Mouse (Mus musculus) CD4-positive helper T cell, adult 2 months (primary cell): ENCODE measurements around the gene Cd200.
"Not testable (repeated sequence)": the region's sequence is repeated elsewhere in the genome, so short reads cannot be mapped to it uniquely, and the experiment has no call there.

ENCODE experiments used
- DNase-seq: peaks from one replicate; pipeline ENCODE4 v3.0.0-alpha.2; 2012; ENCODE audit warnings: low read depth, missing footprints, low spot score

Cd200 gene

DNA sequence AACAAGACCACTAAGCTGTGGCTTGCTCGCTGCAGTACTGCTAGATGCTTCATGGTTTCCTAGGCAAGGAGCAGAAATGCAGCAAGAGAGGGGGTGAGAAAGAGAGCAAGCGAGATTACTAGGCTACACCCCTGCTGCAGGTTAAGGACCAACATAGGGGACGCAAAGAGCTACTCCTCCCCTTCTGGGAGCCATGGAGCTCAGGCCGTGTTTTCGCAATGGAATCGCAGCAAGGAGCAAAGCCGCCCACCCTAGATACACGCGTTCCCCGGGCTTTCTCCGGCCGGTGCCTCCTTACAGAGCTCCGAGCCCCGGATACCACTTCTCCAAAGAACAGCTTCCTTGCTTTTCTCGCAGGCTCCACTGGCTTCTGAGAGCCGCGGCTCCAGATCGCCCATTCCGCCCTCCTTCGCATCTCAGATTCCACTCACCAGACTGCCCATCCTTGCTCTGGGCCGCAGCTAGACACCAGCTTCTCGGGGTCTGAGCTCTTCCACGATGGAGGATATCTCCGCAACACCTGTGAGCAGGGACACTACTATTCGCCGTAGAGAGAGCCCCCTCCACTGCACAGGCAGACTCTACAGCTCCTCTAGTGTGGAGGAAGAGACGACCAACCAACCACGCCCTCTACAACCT lies at the start of gene Cd200:
Gene Cd200, minus strand, starts transcription at position 629 of the 639 bp plus-strand sequence.
- DNase-seq: peak; percentile 70

DNA sequence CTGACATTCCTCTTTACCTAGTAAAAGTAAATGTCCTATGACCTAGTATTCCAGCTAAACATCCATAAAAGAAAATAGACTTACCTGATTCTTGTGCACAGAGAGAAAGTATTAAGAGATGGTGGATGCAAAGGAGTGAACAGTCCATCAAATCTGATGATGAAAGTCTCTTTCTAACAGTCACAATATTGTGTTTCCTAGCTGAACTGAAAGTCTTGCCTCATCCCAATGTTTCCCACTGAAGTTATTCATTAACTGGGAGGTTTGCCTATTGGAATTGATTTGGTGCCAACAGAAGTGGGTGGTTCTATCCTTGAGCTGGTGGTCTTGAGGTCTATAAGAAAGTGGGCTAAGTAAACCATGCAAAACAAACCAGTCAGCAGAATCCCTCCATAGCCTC lies 45.9 kb upstream of the Cd200 start:
- DNase-seq: no peak

DNA sequence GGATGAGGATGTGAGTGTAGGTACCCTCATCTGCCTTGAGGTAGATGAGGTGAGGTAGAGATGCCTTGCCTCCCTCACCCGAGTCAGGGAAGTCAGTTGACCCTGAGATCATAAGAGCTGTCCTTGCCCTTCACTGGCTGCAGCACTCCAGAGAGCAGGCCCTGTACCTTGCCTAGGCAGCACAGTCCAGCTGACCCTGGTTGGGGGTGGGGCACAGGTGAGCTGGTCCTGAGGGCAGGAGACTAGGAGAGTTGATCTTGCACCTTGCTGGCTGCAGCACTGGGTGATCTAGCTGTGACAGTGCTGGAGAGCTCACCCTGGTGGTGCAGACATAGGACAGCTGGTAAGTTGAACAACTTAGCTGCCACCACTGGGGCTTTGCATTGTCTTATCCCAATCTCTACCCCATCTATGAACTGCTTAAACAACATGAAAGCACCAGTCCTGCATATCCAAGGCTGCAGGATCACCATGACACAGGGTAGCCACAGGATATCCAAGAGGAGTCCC lies 28.4 kb upstream of the Cd200 start:
- DNase-seq: peak; percentile 4

DNA sequence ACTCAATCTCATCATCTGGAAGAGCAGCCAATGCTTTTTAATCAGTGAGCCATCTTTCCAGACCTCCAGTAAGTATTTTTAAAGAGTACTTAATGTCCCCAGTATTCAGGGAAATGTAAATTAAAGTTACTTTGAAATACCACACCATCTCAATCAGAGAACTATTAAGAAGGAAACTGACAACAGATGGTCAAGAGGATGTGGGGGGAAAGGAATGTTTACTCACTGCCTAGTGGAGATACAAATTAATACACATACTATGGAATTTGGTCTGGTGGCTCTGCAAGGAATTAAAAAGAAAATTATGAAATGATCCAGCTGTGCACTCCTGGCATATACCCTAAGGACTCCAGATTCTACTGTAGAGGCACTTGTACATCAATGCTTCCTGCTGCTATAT lies 26.7 kb upstream of the Cd200 start:
- DNase-seq: no peak

DNA sequence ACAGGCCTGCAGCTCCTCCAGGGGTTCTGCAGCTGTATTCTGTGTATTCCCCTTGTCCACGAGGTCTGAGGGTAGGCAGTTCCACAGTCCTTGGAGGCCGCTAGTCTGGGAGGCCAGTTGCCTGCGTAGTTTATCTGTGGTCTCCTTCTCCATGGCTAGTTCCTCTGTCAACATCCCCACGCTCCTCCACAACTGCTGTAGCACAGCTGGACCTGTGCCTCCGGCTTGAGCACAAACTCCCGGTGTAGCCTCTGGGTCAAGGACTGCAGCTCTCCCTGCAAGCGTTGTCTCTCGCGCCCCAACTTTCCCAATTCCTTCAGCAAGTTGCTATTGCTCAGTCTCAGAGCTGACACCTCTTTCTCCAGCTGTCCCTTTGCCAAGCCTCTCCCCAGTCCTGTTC lies 18.8 kb upstream of the Cd200 start:
- no peak for DNase-seq

DNA sequence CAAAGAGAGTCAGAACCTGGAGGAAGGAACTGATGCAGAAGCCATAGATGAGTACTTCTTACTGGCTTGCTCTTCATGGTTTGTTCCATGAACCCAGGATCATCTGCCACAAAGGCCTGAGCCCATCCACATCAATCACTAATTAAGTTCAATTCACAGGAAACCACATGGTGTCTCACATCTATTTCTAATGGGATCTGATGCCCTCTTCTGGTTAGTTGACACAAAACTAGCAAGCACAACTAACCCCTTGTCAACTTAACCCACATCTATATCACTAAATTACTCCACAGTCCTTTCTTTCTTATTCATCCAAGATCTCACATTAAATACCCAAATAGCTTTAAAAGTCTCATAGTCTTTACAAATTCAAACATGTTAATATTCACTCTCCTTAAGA lies 4.6 kb upstream of the Cd200 start:
- DNase-seq: peak; percentile 66

DNA sequence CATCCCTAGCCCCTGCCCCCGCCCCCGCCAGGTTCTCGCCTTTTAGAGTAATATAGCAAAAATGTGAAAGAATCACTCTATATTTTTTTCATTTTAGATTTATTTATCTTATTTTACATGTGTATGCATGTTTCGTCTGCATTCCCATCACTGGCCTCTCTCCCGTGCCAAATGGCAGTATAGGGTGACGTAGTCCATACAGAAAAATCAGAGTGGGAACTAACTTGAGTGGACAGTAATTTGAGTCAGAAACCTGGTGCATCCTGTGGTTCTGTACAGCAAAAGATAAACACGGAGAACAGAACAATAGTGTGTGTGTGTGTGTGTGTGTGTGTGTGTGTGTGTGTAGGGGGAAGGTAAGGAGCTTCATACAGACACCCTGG lies 202 bp upstream of the Cd200 start:
- not testable (repeated sequence) for DNase-seq

DNA sequence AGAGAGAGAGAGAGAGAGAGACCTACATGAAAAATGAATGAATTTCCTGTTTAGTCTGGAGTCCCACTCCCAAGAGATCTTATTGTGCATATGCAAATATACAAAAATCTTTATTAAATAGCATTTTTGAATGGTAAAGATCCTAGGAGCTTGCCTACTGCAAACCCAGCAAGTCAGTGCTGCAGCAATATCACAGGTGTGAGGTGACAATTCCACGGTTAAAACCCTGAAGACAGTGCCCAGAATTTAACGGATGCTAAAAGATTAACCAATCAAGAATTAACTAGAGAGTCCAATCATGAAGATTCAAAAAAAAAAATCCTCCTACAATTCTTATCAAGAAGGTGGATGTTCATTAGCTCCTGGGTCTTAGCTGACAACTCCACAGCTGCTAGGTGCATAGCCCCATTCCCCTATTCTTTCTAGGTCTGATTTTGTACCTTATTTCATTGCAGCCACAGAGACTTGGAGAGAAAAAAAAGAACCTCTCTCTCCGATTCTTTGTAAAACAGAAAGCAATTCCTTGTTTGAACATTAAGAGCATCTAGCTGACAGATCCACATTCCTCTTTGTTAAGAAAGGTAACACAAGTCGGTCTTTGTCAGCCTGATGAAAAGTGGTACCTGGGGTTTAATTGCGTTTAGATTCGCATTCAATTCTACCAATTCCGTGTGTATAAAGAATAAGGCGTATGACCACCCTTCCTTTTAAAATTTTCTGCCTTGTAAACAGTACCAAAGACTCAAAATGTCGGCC lies 1.0 kb downstream of the Cd200 start:
- DNase-seq: peak; percentile 22

DNA sequence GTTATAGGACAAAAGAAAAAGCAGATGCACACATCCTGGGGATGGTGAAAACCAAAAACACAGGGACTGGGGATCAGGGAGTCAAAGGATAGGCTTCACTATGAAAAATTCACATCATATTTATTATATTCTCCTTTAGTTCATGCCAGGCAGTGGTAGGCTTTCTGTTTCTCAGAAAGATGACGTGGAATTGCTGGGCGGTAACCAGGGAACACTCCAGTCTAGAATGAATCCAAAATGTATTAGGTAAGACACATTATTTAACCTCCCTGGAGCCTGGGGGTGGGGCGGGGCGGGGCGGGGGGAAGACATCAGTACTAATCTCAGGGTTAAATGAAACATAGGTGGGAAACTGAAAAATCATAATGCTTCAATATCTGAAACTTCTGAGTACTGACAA lies 1.8 kb downstream of the Cd200 start:
- no peak for DNase-seq

DNA sequence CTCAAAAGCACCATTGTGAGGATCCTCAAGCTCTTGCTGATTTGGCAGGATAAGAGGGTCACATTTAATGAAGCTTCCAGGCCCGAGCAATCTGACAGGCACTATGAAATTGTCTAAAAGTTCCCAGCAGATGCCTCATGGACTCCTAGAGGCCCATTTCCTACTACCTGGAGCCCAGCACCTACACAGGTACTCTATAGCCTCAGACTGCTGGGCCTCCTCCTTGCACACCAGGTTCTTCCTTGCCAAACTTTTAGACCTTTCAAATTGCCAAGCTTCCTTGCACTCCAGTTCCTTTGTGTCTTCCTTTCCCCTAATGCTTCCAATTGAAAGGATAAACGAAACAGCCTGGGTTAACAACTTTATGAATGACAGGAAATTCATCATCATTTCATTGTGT lies 5.9 kb downstream of the Cd200 start:
- no peak for DNase-seq

DNA sequence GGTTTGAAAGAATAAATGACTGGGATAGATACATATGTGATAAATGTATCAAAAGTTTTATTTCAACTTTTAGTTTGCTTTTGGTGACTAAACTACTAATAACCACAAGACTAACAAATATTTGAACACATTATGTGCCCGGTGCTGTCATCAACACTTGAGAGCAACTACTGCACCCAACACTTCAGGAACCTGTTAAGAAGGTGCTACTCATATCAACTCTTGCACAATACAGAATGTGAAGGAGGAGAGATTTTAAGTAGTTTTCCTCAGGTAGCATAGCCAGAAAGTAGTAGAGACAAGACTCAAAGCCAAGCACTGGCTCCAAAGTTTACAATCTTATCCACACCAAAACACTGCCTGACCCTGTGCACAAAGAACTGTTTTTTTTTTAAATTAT lies 6.8 kb downstream of the Cd200 start:
- no peak for DNase-seq

DNA sequence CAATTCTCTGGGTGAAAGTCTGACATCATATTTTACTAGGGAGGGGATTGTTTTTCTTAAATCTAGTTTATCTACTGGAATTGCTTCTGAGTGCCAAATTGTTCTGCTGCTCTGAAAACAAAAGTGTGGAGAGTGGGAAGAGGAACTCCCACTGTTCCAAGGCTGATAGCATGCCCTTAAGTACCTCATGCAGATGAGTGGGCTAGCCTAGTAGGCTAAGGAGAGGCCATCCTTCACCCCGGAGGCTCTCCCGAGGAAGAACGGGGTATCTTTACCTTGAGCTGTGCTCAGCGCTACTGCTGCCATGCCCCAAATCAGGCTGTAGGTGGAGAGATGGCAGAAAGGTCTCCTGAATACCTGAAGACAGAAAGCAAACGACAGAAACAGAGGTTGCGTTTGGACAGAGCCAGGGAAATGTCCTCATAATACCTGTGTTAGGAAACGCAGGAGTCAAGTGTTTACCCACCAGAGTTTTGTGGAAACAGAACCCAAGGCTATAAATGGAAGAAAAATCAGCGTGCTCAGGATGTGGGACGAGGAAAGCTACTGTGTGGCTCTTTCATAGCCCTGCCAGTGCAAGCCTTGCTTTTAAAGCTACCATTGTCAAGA lies 8.8 kb downstream of the Cd200 start:
- DNase-seq: no peak

DNA sequence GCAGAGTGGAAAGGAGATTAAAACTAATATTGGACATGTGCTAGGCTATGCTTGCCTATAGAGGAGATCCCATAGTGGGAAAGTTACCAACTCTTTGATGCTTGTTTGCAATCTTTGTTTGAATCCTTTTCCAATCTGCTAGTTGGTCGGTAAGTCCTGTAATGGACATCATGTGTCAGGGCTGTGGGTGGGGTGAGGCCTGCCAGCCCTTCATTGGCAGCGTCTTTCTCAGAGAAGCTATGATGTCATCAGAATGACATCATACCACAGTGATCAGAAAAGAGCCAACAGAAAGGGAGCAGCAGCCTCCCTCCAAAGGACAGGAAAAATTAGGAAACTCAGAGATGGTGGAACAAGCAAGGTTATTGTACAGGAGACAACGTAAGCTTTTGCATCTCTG lies 9.4 kb downstream of the Cd200 start:
- no peak for DNase-seq

DNA sequence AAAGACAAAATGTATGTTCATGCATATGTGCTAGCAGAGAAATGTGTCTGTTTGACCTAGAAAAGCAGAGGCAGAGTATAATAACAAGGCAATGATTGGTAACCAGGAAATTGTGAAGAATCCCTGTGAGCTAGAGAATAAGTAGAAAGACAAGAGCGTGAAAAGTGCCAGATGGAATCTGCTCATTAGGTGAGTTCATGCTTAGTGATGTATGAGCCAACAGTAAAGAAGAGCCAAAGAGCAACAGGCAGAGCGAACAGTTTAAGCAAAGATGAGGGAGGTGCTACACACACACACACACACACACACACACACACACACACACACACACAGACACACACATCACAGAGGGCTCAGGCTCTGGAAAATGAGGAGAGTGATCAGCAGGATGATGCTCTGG lies 11.4 kb downstream of the Cd200 start:
- DNase-seq: no peak

DNA sequence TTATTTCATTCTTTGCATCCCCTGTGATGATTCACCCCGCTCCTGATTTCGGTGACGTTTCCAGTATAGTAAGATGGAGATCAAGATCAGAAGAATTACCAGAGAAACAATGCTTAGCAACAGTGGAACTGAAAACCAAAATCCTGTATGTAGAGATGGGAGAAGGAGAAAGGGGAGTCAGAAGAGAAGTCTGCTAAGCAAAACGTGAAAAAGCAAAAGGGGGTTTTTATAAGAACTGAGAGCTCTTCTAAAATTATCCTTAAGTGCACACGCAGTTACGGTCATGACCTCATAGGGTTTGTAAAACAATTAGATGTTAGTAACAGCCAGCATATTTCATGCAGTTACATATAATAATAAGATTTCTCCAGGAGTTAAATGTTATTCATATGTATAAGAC lies 16.6 kb downstream of the Cd200 start:
- DNase-seq: no peak

DNA sequence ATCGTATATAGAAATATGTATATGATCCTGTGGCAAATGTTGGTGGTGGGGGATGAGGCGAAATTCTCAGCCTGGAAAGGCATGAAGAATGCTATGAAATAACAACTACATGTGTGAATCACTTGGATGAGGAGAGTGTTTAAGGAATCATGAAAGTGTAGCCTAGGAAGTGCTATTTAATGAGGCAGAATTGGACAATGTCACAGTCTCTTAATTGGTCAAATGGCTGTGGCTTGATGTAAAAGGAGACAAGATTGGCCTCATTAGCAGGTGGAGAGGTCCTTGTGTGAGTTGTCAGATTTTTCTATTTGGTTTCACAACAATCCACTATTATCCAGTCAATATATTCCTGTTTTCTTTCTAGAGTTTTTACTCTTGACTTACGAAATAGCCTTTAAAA lies 17.2 kb downstream of the Cd200 start:
- DNase-seq: no peak

DNA sequence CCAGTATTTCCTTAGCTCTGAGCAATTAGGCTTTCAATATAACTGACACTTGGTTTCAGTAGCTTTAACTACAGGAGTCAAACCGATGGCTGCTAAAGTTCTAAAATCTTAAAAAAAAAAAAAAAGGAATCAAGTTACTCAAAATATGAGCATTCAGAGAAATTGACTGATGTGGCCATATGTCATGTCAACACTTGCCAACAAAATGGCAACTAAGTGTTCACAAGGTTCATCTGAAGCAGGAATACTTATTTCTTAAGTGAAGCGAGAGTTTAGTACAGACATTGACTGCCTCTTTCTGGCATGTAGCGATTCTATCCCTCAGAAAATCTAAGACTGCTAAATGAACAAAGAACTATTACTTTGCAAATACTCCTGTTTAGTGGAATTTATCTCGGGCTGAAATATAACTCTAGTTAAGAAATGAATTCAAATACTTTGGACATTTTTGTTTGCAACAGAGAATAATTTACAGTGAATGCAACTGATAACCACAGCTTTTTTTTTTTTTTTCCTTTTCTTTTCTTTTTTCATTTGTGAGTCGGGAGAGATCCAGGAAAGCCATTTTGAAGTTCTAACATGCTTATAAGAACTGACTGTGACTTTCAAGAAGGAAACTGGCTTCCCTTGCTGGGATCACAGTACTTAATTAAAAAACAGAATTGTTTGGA lies 18.4 kb downstream of the Cd200 start:
- DNase-seq: no peak

DNA sequence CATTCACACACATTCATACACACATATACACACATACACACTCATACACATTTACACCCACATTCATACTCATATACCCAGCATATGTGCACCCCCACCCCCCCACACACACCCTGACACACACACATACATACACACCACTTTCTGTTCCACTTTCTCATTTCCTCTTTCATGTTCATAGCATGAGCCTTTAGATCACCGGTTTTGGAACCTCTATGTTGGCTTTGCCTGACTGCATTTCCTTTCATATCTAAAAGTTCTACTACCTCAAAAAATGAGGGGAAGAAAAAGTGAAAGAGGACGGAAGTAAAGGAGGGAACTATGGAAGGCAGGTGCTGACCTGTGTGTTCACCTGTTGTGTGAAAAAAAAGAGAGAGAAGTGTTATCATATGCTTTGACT lies 19.0 kb downstream of the Cd200 start:
- peak; percentile 83 for DNase-seq

DNA sequence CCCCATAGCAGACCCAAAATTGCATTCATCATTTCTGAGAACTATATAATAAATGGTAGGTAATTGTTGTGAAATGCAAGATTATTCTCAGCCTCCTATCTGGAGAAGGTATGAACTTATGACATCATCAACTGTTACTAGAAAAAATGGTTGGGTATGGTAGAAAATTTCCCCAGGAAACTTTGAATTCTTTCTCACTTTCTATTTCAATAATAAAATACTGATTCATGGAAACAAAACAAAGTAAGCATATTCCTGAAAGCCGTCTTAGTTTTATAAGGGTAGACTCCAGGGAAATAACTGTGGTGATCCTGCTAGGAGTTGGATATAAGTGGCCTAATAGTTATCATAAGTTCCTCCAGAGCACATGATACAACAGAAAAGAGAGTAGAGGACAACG lies 19.8 kb downstream of the Cd200 start:
- no peak for DNase-seq

DNA sequence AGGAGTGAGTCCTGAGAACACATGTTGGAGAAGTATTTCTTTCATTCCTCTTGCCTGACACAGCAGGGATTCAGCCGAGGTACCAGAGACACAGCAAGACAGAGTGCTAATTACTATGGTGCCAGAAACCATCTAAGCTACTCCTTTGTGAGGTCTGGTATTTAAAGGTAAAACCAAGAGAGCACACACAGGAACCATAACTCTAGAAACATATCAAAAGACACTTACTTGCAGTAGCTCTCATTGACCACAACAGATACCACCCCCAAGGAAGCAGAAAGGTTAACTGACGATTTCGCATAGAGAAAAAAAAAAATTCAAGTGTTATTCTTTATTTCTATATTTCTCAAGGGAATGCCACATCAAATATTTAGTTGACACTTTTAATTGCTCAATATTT lies 27.0 kb downstream of the Cd200 start:
- DNase-seq: peak; percentile 20

DNA sequence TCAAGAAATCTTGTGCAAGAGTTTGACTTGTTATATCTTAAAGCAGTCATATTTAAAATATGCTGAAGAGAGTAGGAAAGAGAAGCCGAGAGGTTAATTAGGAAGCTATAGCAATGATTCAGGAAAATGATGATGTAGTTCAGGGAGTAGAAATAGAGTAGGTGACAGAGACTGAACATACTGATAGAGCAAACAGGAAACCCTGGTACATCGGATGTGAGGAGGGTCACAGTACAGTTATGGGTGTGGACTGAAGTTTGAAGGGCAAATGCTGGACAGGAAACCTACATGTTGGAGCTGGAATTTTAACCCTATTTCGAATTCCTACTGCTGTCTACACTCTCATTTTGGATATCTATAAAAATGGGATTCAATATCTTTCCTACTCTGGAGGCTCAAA lies 29.9 kb downstream of the Cd200 start:
- no peak for DNase-seq

DNA sequence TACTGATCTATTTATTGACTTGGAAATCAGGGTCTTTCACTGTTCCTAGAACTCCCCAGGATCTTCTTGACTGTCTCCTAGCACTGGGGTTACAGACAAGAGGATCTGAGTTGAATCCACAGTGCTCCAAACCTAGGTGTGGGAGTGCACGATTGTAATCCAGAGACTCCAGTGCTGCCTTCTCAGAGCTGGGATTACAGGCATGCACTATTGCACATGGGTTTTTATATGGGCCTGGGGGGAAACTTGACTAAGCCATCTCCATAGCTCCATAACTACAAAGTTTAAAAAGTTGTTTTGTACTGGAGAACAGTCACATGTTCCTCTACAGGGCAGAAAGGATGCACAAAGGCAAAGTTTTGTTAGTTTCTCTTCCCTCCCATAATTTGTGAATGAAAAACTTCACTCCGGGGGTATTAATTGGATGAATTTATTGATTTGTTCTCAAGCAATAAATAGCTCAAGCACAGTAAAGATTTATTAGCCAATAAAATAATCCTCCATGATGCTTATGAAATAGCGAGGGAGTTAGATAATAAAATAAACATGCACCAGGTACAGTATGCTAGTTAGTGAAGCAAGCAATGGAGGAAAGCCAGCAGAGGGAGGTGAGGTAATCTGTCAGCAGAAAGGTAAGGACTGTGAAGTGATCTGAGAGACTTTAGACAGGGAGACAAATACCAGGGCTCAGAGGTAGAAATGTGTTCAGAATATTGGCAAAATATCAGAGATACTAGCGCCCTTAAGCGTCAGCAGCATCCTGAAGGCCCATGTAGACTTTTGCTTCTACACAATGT lies 30.5 kb downstream of the Cd200 start:
- DNase-seq: no peak
